Mouse (Mus musculus): ENCODE results near the gene Gpr65.

Gene Gpr65

GRCm38 (mm10) chr12:98282776-98283486, 14.5 kb downstream of the Gpr65 start:
- no peak for DNase-seq (ENCODE audit: low spot score)

GRCm38 (mm10) chr12:98283487-98283860, 15.0 kb downstream of the Gpr65 start:
- no peak for DNase-seq (ENCODE audit: low spot score)

- no peak for DNase-seq (ENCODE audit: low spot score)
These were observed 16.0 kb downstream of the Gpr65 start for GRCm38 (mm10) chr12:98284477-98284876.

- DNase-seq (ENCODE audit: low spot score), result no peak
These were observed 22.0 kb downstream of the Gpr65 start for GRCm38 (mm10) chr12:98290475-98290874.

GRCm38 (mm10) chr12:98292278-98292677, 23.8 kb downstream of the Gpr65 start:
- DNase-seq (ENCODE audit: low spot score), result no peak

GRCm38 (mm10) chr12:98294241-98294640, 25.8 kb downstream of the Gpr65 start:
- no peak for DNase-seq (ENCODE audit: low spot score)

- DNase-seq (ENCODE audit: low spot score), result no peak
These were observed 33.5 kb downstream of the Gpr65 start for GRCm38 (mm10) chr12:98301980-98302379.

DNA sequence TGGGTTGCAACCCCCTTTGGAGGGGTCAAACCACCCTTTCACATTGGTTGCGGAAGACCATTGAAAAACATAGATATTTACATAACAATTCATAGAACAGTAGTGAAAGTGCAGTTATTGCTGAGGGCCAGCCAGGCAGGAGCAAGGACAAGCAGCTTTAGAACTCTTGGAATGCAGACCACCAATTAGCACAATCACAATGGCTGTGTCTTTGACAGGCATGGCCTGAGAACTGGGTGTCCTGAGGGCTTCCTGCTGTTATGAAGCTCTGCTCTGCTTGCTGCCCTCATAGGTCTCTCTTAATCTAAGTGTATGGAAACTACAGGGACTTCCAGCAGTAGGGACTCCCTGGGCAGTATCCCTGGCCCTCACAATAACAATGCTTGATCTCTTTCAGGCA, 34.6 kb downstream of the Gpr65 start:
- DNase-seq (ENCODE audit: low spot score), result no peak

DNA sequence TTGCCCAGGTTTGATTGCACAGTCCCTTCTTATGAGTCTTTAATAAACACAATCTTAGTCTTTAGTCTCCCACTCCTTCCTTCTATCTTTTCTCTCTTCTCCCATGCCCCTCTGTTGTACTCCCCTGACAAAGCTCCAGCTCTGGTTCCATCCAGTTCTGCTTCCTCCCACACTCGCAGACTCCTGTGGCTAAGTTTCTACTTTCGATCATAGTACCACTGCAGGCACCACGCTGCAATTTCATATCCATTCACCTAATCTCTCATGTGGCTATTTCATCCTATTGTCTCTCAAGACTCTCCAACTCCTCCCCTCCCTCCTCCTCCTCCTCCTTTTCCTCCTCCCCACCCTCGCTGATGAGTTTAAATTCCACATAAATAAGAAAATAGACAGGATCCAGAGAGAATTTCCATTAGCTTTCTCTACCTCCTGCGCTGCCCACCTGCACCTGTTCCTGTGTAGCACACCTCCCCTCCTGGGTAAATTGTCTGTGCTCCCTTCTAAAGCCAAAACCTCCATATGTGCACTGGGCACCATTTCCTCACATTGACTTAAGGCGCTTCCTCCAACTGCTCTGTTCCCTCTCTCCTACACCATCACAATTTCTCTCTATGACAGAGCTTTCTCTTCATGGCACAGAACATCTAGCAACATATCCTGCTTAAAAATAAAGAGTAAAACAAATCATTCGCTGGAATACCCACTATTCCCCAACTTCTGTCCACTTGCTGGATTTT, 38.9 kb downstream of the Gpr65 start:
- DNase-seq (ENCODE audit: low spot score), result no peak

- DNase-seq (ENCODE audit: low spot score), result no peak
These were observed 43.1 kb downstream of the Gpr65 start for GRCm38 (mm10) chr12:98311376-98312083.

- DNase-seq (ENCODE audit: low spot score), result no peak
These were observed 47.5 kb downstream of the Gpr65 start for GRCm38 (mm10) chr12:98315924-98316323.

DNA sequence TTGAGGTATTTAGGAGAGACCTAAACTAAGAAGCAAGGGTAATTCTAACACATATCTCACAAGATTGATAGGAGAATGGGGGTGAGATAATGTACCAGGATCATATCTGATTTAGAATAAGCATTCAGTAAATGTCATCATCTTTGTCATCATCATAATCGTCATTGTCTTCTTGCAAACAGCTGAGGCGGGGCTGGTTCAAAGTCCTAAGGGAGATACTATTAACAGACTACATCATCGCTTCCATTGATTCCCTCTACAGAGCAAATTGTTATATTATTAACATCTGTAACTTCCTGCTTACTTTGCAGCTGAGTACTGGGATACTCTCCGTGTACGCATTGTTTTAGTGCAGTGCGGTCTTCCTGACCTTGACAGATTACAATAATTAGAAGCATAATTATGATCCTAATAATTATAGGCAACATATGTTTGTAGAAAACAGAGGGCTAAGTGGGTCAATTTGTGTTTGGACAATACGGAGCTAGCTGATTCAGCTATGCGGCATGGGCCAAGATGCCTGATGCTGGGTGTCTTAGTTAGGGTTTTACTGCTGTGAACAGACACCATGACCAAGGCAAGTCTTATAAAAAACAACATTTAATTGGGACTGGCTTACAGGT, 49.4 kb downstream of the Gpr65 start:
- no peak for DNase-seq (ENCODE audit: low spot score)

- DNase-seq (ENCODE audit: low spot score), result no peak
These were observed 54.0 kb downstream of the Gpr65 start for GRCm38 (mm10) chr12:98322426-98322825.

GRCm38 (mm10) chr12:98324170-98324569, 55.7 kb downstream of the Gpr65 start:
- peak; percentile 61 for DNase-seq (ENCODE audit: low spot score)

Measured in layer of hippocampus, adult 9-10 months (tissue).